Mouse (Mus musculus): Measurements from ENCODE around the gene Phf19.

DNA sequence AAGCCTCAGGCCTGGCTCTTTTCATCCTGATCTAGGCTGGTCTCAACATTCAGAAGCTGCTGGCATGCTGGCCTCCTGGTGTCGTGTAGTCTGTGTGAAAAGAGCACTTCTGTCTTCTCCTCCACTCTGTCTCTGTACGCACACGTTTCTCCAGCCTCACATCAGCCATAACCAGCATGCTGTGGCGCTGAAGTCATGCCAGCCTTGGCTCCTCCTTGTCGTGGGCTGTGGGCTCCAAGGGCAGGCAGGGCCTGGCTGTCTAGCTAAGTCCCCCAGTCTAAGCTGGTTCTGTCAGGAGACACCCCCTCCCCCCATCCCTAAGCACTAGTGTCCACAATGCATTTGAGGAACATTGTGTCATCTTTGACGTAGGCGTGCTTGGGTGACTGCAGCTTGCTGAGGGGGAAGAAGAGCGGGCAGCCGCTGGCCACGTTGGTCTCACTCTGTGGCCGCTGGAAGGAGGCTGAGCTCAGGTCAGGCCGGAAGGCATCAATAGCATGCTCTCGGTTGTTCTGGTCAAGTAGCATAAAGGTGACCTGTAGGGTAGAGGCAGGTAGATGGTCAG, 29.8 kb upstream of the Phf19 start:
- TF ChIP-seq CTCF (conservative IDR thresholded peaks at IDR 0.05; ENCODE audit: insufficient read depth, insufficient read length, low read depth, low read length) = no peak
- no peak for TF ChIP-seq POLR2A (IDR thresholded peaks at IDR 0.05; ENCODE audit: low read depth, low read length)

Data from kidney, adult 2 months (tissue).